Mouse (Mus musculus) layer of hippocampus, postnatal 10 days (tissue): ENCODE measurements around the gene Nap1l2. TPM values are rescaled to one million over a fixed set of nuclear protein-coding genes. Genes with fewer than 3 reads are reported as not detected.
"Not testable (repeated sequence)": the region's sequence is repeated elsewhere in the genome, so short reads cannot be mapped to it uniquely, and the experiment has no call there.

Experiments used
- DNase-seq, 2 experiments: peaks; one replicate each; pipeline ENCODE4 v3.0.0; 2021; ENCODE audit warnings: low spot score in 2 of 2
- long read RNA-seq: library from polyadenylated mRNA; stranded (forward); transcript quantifications from one replicate; pipeline ENCODE4 v2.0.0, GENCODE M21; 2023
- total RNA-seq, 2 experiments: library from RNA; stranded (reverse); gene quantifications; 2 replicates each; pipeline ENCODE4 v1.2.3; 2021

Gene Nap1l2
- total RNA-seq: 10 to 100 TPM; 70.9 to 73.7 TPM
- long read RNA-seq, transcript Nap1l2-201 (1 exons, 2,465 nt): major isoform, 49 of 49 reads
- long read RNA-seq, partial matches to known transcripts: 0 of 49 reads
- long read RNA-seq, other reads (novel, unspliced or antisense): 0 of 49 reads

GRCm38 (mm10) chrX:103186431-103186786, at the start of gene Nap1l2:
Gene Nap1l2 (minus strand): TSS chrX:103186640.
- DNase-seq: peak; percentile 41 to 64

- DNase-seq: no peak
These were observed 28.8 kb upstream of the Nap1l2 start for GRCm38 (mm10) chrX:103215251-103215650.

- DNase-seq: no peak
These were observed 389 bp upstream of the Nap1l2 start for GRCm38 (mm10) chrX:103186829-103187228.

DNA sequence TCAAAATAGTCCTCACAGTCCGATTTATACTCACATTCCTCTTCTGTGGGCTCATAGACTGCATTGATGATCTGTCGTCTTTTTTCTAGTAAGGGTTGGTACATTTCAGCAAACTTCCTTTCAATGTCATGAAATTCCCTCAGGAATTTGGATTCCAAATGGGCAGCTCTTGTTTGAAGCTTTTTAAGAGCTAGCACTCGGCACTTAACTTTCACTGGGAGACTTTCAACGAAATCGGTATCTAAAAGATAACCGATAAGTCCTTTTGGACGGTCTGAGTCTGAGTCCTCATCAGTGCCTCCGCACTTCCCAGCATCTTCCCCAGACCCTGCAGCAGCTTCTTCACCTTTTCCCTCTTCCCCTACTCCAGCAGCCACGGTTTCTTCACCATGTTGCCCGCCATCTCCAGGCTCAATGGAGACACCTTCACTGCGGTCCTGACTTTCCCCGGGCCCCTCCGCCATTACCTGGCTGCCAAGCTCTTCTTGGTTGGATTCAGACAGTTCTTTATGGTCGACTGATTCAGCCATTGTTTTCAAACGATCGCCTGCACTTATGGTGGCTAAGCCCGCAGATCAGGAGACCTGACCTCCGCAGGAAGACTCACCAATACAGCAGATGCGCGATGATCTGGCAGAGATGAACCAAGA, 534 bp downstream of the Nap1l2 start:
- DNase-seq: no peak

- peak in 1 of 2 experiments; percentile 24 for DNase-seq
These were observed 2.9 kb downstream of the Nap1l2 start for GRCm38 (mm10) chrX:103183536-103183935.

- no peak for DNase-seq
These were observed 6.5 kb downstream of the Nap1l2 start for GRCm38 (mm10) chrX:103179771-103180558.

- not testable (repeated sequence) for DNase-seq
These were observed 21.4 kb downstream of the Nap1l2 start for GRCm38 (mm10) chrX:103164948-103165605.

DNA sequence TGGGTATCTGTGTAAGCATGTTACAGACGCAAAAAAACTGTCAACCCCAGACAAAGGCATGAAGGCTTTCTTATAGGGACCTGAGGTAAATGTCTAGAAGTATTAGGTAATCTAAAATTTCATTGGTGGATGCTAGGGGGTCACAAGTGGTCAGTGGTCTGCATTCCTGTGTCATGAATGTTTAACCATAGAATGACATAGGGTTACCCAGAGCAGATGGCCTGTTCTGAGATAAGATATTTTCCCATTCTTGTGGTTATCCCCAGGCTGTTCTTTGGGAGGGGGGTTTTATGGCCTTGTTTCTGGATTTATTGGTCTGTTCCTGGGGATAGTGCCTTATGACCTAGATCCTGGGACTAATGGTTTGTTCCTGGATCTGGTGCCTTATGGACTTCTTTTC, 30.3 kb downstream of the Nap1l2 start:
- DNase-seq: no peak

- no peak for DNase-seq
These were observed 47.9 kb downstream of the Nap1l2 start for GRCm38 (mm10) chrX:103138549-103138948.

Other genes with a start within 250 kb of the Nap1l2 start
- not detected for gene Cdx4, start 134.8 kb upstream of the Nap1l2 start, total RNA-seq
- gene Chic1, start 169.8 kb upstream of the Nap1l2 start, total RNA-seq: 1 to 10 TPM; 9.5 to 9.8 TPM
- gene Tsx, start 227.8 kb upstream of the Nap1l2 start, total RNA-seq: under 1 TPM in 1 of 2 experiments, not detected in 1; 0.46 TPM
- gene Gm26992, start 235.4 kb upstream of the Nap1l2 start, total RNA-seq: not detected